Mouse (Mus musculus) intestine, embryonic 14.5 days (tissue): ENCODE measurements around the gene Zfp593. TPM values are rescaled to one million over a fixed set of nuclear protein-coding genes. Genes with fewer than 3 reads are reported as not detected.
A peak's percentile ranks its signal among the peaks of the same experiment; 100 is the strongest.

Experiments used
- ATAC-seq: fragments of 200-750 bp; cut with Nextera tagmentation; replicated peaks from 2 replicates; pipeline ENCODE4 v1.8.0; 2017; ENCODE audit warnings: low read depth, moderate number of reproducible peaks, moderate TSS enrichment, moderate library complexity; ENCODE audit not compliant: low FRiP score, low TSS enrichment
- DNase-seq: peaks from one replicate; pipeline ENCODE4 v3.0.0-alpha.2; 2018; ENCODE audit warnings: low spot score
- H3K27ac ChIP-seq: fragments of 300-500 bp; sonication (generic); 2 replicates; pipeline ENCODE4 v1.5.1; 2014; ENCODE audit warnings: low read depth, mild to moderate bottlenecking, control low read depth
- H3K27me3 ChIP-seq: fragments of 300-500 bp; sonication (generic); replicated peaks from 2 replicates; pipeline ENCODE4 v1.6.1; 2014; ENCODE audit warnings: low read length, control low read depth; ENCODE audit not compliant: control insufficient read depth, insufficient read depth
- H3K36me3 ChIP-seq: fragments of 300-500 bp; sonication (generic); 2 replicates; pipeline ENCODE4 v1.6.1; 2014; ENCODE audit warnings: low read length, control low read depth; ENCODE audit not compliant: control insufficient read depth, insufficient read depth
- H3K4me1 ChIP-seq: fragments of 300-500 bp; sonication (generic); replicated peaks from 2 replicates; pipeline ENCODE4 v1.6.1; 2014; ENCODE audit warnings: low read length, control low read depth, mixed read lengths; ENCODE audit not compliant: control insufficient read depth, insufficient read depth
- H3K4me2 ChIP-seq: fragments of 300-500 bp; sonication (generic); 2 replicates; pipeline ENCODE4 v1.6.1; 2014; ENCODE audit warnings: low read length
- H3K4me3 ChIP-seq: fragments of 300-500 bp; sonication (generic); 2 replicates; pipeline ENCODE4 v1.5.1; 2014; ENCODE audit warnings: low read depth, low read length, control low read depth, mixed read lengths
- H3K9ac ChIP-seq: fragments of 300-500 bp; sonication (generic); 2 replicates; pipeline ENCODE4 v1.6.1; 2014; ENCODE audit warnings: mild to moderate bottlenecking, low read length
- H3K9me3 ChIP-seq: fragments of 300-500 bp; sonication (generic); 2 replicates; pipeline ENCODE4 v1.6.1; 2016; ENCODE audit warnings: low read length, control low read depth; ENCODE audit not compliant: control insufficient read depth
- WGBS: fragments of 180-500 bp; shearing (Covaris S2); extraction: QIAGEN DNeasy Blood & Tissue Kit; methylation state at CpG from one replicate; pipeline ENCODE4 v1.1.7; 2014; 5-methylcytosine and 5-hydroxymethylcytosine counted together
- polyA plus RNA-seq: library from polyadenylated mRNA; unstranded; fragments of >200 nt; fragmentation: Nextera tagmentation; extraction: Ambion mirVana; gene quantifications from 2 replicates; pipeline ENCODE4 v1.2.1, GENCODE M21; 2014

The Zfp593 gene
- polyA plus RNA-seq, 1 experiment from 2014 or later, result 20.7 TPM

DNA sequence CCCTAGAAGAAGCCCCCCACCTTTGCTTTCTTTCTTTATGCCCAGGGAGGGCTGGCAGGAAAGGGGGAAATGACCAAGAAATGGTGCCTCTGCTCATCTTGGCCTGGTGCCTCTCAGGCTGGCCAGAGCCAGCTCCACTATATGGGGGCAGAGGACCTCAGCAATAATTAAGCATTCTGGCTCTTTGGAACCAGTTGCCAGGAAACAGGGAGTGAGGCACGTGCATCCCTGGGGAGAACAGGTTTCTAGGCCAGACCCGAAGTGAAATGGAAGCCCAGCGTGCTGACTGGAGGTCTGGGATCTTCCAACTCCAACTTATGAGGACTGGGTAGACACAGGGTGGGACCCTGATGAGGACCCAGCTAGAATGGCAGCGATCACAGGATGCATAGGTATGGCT, 864 bp upstream of the Zfp593 start:
- ATAC-seq, result no peak
- Histone ChIP-seq H3K9ac (no peak overlapping the region), H3K4me1 (peaks cover 16% of the 10 kb centered on the region), H3K4me2 (no peak overlapping the region), H3K4me3 (no peak overlapping the region), H3K27ac (no peak overlapping the region), H3K9me3 (no peaks in the 10 kb centered on the region), H3K36me3 (0 out of 2 replicates have a peak, but pooled peaks cover 8% of the 10 kb centered on the region), H3K27me3 (peaks cover 42% of the 10 kb centered on the region)
- DNase-seq, result no peak
- WGBS, result 45% methylated on average over 4 of the region's 4 CpGs

DNA sequence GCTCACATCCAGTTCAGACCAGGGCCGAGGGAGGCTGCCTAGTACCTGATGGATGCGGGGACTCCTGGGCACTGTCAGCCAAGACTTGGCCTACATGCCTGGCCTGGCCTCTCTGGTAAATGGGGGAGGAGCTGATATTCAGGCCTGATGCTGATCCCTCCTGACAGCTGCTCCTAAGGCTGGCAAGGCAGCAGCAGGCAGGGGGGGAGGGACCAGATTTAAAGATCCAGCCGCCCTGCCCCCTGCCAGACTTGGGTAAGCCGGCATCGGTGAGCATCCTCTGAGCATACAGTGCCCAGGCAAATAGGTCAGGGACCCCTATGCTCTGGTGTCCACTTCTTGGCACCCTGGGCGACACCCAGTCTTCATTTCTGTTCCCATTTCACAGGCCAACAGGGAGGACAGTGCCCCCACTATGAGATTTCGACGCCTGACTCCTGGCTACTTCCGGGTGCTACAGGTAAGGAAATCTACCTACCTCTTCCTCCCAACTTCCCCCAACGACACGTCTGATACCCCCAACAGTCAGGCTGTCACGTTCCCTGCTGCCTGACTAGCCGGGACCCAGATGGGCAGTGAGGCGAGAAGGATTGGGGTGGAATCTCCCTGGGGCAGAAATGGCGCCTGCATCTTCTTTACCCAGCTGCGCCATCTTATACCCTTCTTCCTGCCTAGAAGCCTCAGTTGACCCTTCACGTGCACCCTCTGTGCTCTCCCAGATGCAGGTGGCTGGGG, 1.7 kb downstream of the Zfp593 start, which contains the start of gene E130218I03Rik:
Gene E130218I03Rik, plus strand, starts transcription at position 147 of the 735 bp plus-strand sequence.
- H3K4me1 ChIP-seq, result peaks cover 7% of the 10 kb centered on the region
- peak within 1 kb of the TSS; percentile 90 for H3K4me2 ChIP-seq
- H3K9ac ChIP-seq, result peak within 1 kb of the TSS; percentile 84; the same call in 1 of the 2 replicates
- ATAC-seq, result no peak
- no peak within 1 kb of the TSS for H3K27ac ChIP-seq
- H3K27me3 ChIP-seq, result peaks cover 29% of the 10 kb centered on the region
- H3K36me3 ChIP-seq, result 0 out of 2 replicates have a peak, but pooled peaks cover 8% of the 10 kb centered on the region
- DNase-seq, result no peak
- peak within 1 kb of the TSS; percentile 86 for H3K4me3 ChIP-seq
- H3K9me3 ChIP-seq, result no peaks in the 10 kb centered on the region
- WGBS, result 94% methylated on average over 17 of the region's 17 CpGs

DNA sequence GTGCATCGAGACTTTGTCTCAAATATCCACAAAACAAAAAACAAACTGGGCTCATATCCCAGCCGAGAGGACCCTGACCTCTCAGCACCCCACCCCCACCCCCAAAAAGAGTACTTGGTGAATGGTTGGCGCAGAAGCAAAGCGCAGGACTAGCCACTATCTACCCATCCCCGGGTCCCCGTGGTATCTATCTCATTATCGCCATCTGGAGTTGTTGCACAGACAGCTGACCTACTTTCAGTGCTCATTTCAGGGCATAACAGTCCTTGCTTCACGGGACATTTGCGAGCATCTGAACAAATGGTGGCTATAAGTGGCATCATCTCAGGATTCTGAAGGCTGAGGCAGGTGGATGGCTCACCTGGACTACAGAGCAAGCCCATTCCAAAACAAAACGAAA, 6.7 kb downstream of the Zfp593 start:
- Histone ChIP-seq H3K27me3 (peaks cover 13% of the 10 kb centered on the region), H3K36me3 (0 out of 2 replicates have a peak, but pooled peaks cover 7% of the 10 kb centered on the region), H3K27ac (no peak overlapping the region), H3K4me1 (no peaks in the 10 kb centered on the region), H3K4me3 (peak overlapping the region; percentile 34; the same call in 1 of the 2 replicates), H3K4me2 (peak overlapping the region; percentile 43), H3K9me3 (no peaks in the 10 kb centered on the region), H3K9ac (no peak overlapping the region)
- peak; percentile 9; the same call in 1 of the 2 replicates for ATAC-seq
- WGBS, result 8% methylated on average over 10 of the region's 10 CpGs
- no peak for DNase-seq

DNA sequence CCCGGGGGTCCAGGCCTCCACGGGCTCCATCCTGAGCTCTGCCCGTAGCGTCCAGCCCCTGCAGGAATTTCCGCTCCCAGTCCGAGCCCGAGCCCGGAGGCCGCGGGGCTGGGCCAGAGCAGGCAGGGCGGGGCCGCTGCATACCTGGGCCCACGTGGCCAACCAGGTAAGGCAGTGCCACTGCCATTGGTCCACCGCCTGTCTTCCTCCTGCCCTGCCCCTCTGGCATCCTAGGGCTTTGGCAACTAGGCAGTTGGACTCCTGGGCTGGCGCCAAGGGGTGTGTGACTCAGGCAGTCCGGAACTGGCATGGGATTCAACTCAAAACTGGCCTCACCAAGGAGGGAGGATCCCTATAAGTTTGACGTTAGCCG, 7.1 kb downstream of the Zfp593 start, which contains the start of gene Cnksr1:
Gene Cnksr1, minus strand, starts transcription at position 121 of the 373 bp plus-strand sequence.
- no peak within 1 kb of the TSS for H3K27ac ChIP-seq
- 2% methylated on average over 18 of the region's 18 CpGs for WGBS

DNA sequence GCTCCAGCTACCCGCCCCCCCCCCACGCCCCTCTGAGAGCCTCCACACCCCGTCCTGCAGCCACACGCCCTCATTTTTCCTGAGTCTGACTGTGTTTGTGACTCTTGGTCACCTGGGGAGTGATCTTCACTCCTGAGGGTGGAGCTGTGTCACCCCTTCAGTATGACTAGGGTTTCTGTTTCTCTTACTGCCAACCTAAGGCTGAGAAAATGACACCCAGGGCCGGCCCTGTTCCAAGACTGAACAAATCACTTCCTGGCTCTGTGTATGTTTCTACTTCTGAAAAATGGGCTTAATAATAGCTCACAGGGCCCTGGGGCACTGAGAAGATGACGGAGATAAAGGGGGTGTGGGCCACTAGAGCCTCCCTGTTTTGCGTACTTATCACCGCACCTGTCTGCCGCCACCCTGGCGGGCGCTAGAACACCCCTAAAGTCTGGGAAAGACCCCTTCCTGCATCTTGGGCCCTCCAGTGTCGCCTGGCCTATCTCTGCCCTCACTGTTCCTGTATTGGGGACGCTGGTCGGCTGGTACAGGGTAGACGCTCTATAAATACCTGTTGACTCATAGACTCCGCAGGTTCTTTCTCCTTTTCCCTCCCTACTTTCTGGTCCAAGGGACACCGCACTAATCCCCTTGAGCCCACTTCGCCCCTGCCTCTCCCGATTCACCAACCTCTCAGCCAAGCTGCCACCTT, 7.7 kb downstream of the Zfp593 start:
- DNase-seq (peak; percentile 78), ATAC-seq (peak; percentile 66)
- no peaks in the 10 kb centered on the region for H3K9me3 ChIP-seq
- H3K9ac ChIP-seq, result peak overlapping the region; percentile 25
- H3K4me3 ChIP-seq, result peak overlapping the region; percentile 34
- H3K36me3 ChIP-seq, result no peaks in the 10 kb centered on the region
- no peak overlapping the region for H3K27ac ChIP-seq
- peaks cover 13% of the 10 kb centered on the region for H3K27me3 ChIP-seq
- 20% methylated on average over 19 of the region's 19 CpGs for WGBS
- no peaks in the 10 kb centered on the region for H3K4me1 ChIP-seq
- peak overlapping the region; percentile 43 for H3K4me2 ChIP-seq

More for the DNA sequence above, 7.1 kb downstream of the Zfp593 start, which contains the start of gene Cnksr1:
- H3K36me3 ChIP-seq, result 0 out of 2 replicates have a peak, but pooled peaks cover 5% of the 10 kb centered on the region
- peaks cover 13% of the 10 kb centered on the region for H3K27me3 ChIP-seq
- H3K9ac ChIP-seq, result peak within 1 kb of the TSS; percentile 25
- H3K4me1 ChIP-seq, result no peaks in the 10 kb centered on the region
- ATAC-seq, result peak; percentile 88
- H3K4me2 ChIP-seq, result peak within 1 kb of the TSS; percentile 43
- H3K9me3 ChIP-seq, result no peaks in the 10 kb centered on the region
- peak within 1 kb of the TSS; percentile 34 for H3K4me3 ChIP-seq
- DNase-seq, result no peak

DNA sequence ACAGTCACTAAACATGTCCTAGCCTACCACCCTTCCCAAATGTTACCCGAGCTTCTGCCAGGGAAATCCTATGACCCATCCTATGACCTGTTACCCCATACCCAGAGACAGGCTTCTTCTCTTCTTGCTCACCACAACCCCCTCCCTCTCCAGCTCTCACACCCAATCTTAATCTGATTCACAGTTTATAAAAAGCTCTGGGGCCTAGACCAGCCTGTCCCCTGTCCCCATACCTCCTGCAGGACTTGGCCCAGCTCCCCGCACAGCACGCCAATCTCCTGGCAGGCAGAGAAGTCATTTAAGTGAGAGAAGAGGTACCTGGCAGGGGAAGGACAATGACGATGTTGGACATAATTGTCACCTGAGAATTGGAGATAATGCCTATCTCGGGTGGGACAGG, 10.5 kb downstream of the Zfp593 start:
- Histone ChIP-seq H3K4me3 (no peak overlapping the region), H3K4me2 (no peak overlapping the region), H3K27me3 (peaks cover 13% of the 10 kb centered on the region), H3K9ac (no peak overlapping the region), H3K4me1 (no peaks in the 10 kb centered on the region), H3K27ac (no peak overlapping the region), H3K36me3 (no peaks in the 10 kb centered on the region), H3K9me3 (no peaks in the 10 kb centered on the region)
- WGBS, result 85% methylated on average over 5 of the region's 5 CpGs
- DNase-seq, result no peak
- ATAC-seq, result no peak

DNA sequence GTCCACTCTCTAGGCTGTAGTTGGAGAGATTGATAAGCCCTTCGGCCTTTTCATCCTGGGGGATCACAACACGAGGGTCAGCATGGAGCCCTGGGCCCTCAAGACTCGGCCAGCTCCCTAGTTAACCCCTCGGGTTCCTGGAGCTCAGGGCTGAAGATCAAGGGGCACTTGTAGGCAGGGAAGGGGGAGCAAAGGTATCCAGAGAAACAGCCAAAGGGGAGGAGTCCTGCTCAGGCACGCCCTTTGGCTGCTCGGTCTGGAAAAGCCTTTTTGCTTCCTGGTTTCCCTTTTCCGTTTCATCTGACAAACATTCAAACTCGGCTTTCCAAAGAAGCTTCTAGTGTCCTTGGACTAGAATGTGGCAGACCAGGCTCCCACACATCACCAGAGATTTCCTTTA, 15.0 kb downstream of the Zfp593 start:
- no peak overlapping the region for H3K27ac ChIP-seq
- H3K4me3 ChIP-seq, result no peak overlapping the region
- ATAC-seq (no peak), DNase-seq (no peak)
- H3K4me2 ChIP-seq, result no peak overlapping the region
- H3K36me3 ChIP-seq, result no peaks in the 10 kb centered on the region
- no peak overlapping the region for H3K9ac ChIP-seq
- no peaks in the 10 kb centered on the region for H3K9me3 ChIP-seq
- H3K27me3 ChIP-seq, result no peaks in the 10 kb centered on the region
- H3K4me1 ChIP-seq, result no peaks in the 10 kb centered on the region
- WGBS, result 32% methylated on average over 8 of the region's 8 CpGs

DNA sequence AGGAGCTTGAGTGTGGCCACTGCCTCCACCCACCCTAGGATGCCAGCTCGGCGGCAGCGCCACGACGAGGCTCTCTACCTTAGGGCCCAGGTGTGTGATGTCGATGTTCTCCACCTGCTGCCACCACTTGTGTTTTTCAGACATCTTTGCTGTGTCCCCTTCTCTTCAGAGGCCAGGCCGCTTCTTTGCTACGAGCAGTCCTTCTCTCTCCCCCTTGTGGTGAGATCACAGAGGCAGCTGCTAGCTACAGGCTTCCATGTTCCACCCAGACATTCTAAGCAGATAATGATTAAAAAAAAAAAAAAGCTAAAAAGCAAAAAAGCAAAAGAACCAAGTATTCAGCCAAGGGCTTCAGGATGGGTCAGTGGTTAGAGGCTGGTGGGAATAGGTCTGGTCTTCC, 18.2 kb downstream of the Zfp593 start, which contains the start of gene Catsper4:
Gene Catsper4, minus strand, starts transcription at position 190 of the 400 bp plus-strand sequence.
- H3K27ac ChIP-seq, result no peak within 1 kb of the TSS
- WGBS, result 67% methylated on average over 8 of the region's 8 CpGs
- no peak within 1 kb of the TSS for H3K9ac ChIP-seq
- no peaks in the 10 kb centered on the region for H3K27me3 ChIP-seq
- no peak for ATAC-seq
- no peak within 1 kb of the TSS for H3K4me3 ChIP-seq
- no peak for DNase-seq
- no peaks in the 10 kb centered on the region for H3K9me3 ChIP-seq
- H3K4me1 ChIP-seq, result no peaks in the 10 kb centered on the region
- H3K4me2 ChIP-seq, result no peak within 1 kb of the TSS
- H3K36me3 ChIP-seq, result no peaks in the 10 kb centered on the region
